Mouse (Mus musculus): Measurements from ENCODE around the gene Cavin2. TPM values are rescaled to one million over a fixed set of nuclear protein-coding genes. Genes with fewer than 3 reads are reported as not detected.
A peak's percentile ranks its signal among the peaks of the same experiment; 100 is the strongest.

Cavin2 gene
- polyA plus RNA-seq, 1 experiment from 2014 or later, result 4.7 TPM

- H3K36me3 ChIP-seq (ENCODE audit: control insufficient read depth, insufficient read depth, low read length), result no peaks in the 10 kb centered on the region
- peak overlapping the region; percentile 41; the same call in 1 of the 2 replicates for H3K9ac ChIP-seq (ENCODE audit: low read length)
- H3K9me3 ChIP-seq (replicated peaks; ENCODE audit: control insufficient read depth, low read length), result no peaks in the 10 kb centered on the region
- no peak overlapping the region for H3K4me3 ChIP-seq (ENCODE audit: low read depth, low read length)
- no peak overlapping the region for H3K4me2 ChIP-seq (ENCODE audit: low read length)
- DNase-seq (ENCODE audit: low spot score) (no peak), ATAC-seq (peak; percentile 73)
- H3K27me3 ChIP-seq (replicated peaks; ENCODE audit: control insufficient read depth, insufficient read depth, low read length), result no peaks in the 10 kb centered on the region
- WGBS, result 32% methylated on average over 6 of the region's 6 CpGs
- peak overlapping the region; percentile 48; the same call in 1 of the 2 replicates for H3K27ac ChIP-seq (ENCODE audit: low read depth, low read length)
- H3K4me1 ChIP-seq (ENCODE audit: control insufficient read depth, insufficient read depth, low read length), result 0 out of 2 replicates have a peak, but pooled peaks cover 4% of the 10 kb centered on the region
Observed at GRCm38 (mm10) chr1:51334289-51334688, 45.4 kb downstream of the Cavin2 start.

GRCm38 (mm10) chr1:51335081-51335480 is 46.2 kb downstream of the Cavin2 start:
- no peak overlapping the region for H3K4me3 ChIP-seq (ENCODE audit: low read depth, low read length)
- DNase-seq (ENCODE audit: low spot score), result no peak
- no peak overlapping the region for H3K4me2 ChIP-seq (ENCODE audit: low read length)
- no peak overlapping the region for H3K9ac ChIP-seq (ENCODE audit: low read length)
- WGBS, result 90% methylated on average over 2 of the region's 2 CpGs
- no peak for ATAC-seq
- H3K4me1 ChIP-seq (ENCODE audit: control insufficient read depth, insufficient read depth, low read length), result 0 out of 2 replicates have a peak, but pooled peaks cover 4% of the 10 kb centered on the region
- no peak overlapping the region for H3K27ac ChIP-seq (ENCODE audit: low read depth, low read length)
- no peaks in the 10 kb centered on the region for H3K36me3 ChIP-seq (ENCODE audit: control insufficient read depth, insufficient read depth, low read length)
- no peaks in the 10 kb centered on the region for H3K27me3 ChIP-seq (replicated peaks; ENCODE audit: control insufficient read depth, insufficient read depth, low read length)
- H3K9me3 ChIP-seq (replicated peaks; ENCODE audit: control insufficient read depth, low read length), result no peaks in the 10 kb centered on the region

- 18% methylated on average over 3 of the region's 3 CpGs for WGBS
- H3K27ac ChIP-seq (ENCODE audit: low read depth, low read length), result no peak overlapping the region
- no peak overlapping the region for H3K4me3 ChIP-seq (ENCODE audit: low read depth, low read length)
- ATAC-seq, result 0 out of 2 replicates have a peak, but pooled peaks have one; percentile 42
- H3K4me2 ChIP-seq (ENCODE audit: low read length), result no peak overlapping the region
- no peaks in the 10 kb centered on the region for H3K9me3 ChIP-seq (replicated peaks; ENCODE audit: control insufficient read depth, low read length)
- peaks cover 4% of the 10 kb centered on the region; the same call in 1 of the 2 replicates for H3K4me1 ChIP-seq (ENCODE audit: control insufficient read depth, insufficient read depth, low read length)
- DNase-seq (ENCODE audit: low spot score), result peak; percentile 56
- H3K9ac ChIP-seq (ENCODE audit: low read length), result no peak overlapping the region
- no peaks in the 10 kb centered on the region for H3K36me3 ChIP-seq (ENCODE audit: control insufficient read depth, insufficient read depth, low read length)
- H3K27me3 ChIP-seq (replicated peaks; ENCODE audit: control insufficient read depth, insufficient read depth, low read length), result no peaks in the 10 kb centered on the region
Observed at GRCm38 (mm10) chr1:51344160-51344559, 55.2 kb downstream of the Cavin2 start.

- Histone ChIP-seq H3K9ac (ENCODE audit: low read length) (no peak overlapping the region), H3K4me1 (ENCODE audit: control insufficient read depth, insufficient read depth, low read length) (peaks cover 4% of the 10 kb centered on the region; the same call in 1 of the 2 replicates), H3K4me3 (ENCODE audit: low read depth, low read length) (no peak overlapping the region), H3K27me3 (replicated peaks; ENCODE audit: control insufficient read depth, insufficient read depth, low read length) (no peaks in the 10 kb centered on the region), H3K36me3 (ENCODE audit: control insufficient read depth, insufficient read depth, low read length) (no peaks in the 10 kb centered on the region), H3K4me2 (ENCODE audit: low read length) (no peak overlapping the region), H3K27ac (ENCODE audit: low read depth, low read length) (no peak overlapping the region), H3K9me3 (replicated peaks; ENCODE audit: control insufficient read depth, low read length) (no peaks in the 10 kb centered on the region)
- ATAC-seq, result no peak
- no peak for DNase-seq (ENCODE audit: low spot score)
- 95% methylated on average over 3 of the region's 3 CpGs for WGBS
Observed at GRCm38 (mm10) chr1:51347596-51347995, 58.7 kb downstream of the Cavin2 start.

GRCm38 (mm10) chr1:51348631-51349030 is 59.7 kb downstream of the Cavin2 start:
- ATAC-seq, result no peak
- Histone ChIP-seq H3K4me2 (ENCODE audit: low read length) (no peak overlapping the region), H3K9me3 (replicated peaks; ENCODE audit: control insufficient read depth, low read length) (no peaks in the 10 kb centered on the region), H3K36me3 (ENCODE audit: control insufficient read depth, insufficient read depth, low read length) (no peaks in the 10 kb centered on the region), H3K27me3 (replicated peaks; ENCODE audit: control insufficient read depth, insufficient read depth, low read length) (no peaks in the 10 kb centered on the region), H3K9ac (ENCODE audit: low read length) (no peak overlapping the region), H3K4me1 (ENCODE audit: control insufficient read depth, insufficient read depth, low read length) (peaks cover 4% of the 10 kb centered on the region; the same call in 1 of the 2 replicates), H3K4me3 (ENCODE audit: low read depth, low read length) (no peak overlapping the region), H3K27ac (ENCODE audit: low read depth, low read length) (no peak overlapping the region)
- 73% methylated on average over 7 of the region's 7 CpGs for WGBS
- no peak for DNase-seq (ENCODE audit: low spot score)

- ATAC-seq (peak; percentile 57; the same call in 1 of the 2 replicates), DNase-seq (ENCODE audit: low spot score) (peak; percentile 30)
- WGBS, result 32% methylated on average over 7 of the region's 7 CpGs
- no peaks in the 10 kb centered on the region for H3K27me3 ChIP-seq (replicated peaks; ENCODE audit: control insufficient read depth, insufficient read depth, low read length)
- no peak overlapping the region; the same call in 1 of the 2 replicates for H3K27ac ChIP-seq (ENCODE audit: low read depth, low read length)
- H3K36me3 ChIP-seq (ENCODE audit: control insufficient read depth, insufficient read depth, low read length), result no peaks in the 10 kb centered on the region
- no peaks in the 10 kb centered on the region for H3K9me3 ChIP-seq (replicated peaks; ENCODE audit: control insufficient read depth, low read length)
- H3K4me3 ChIP-seq (ENCODE audit: low read depth, low read length), result no peak overlapping the region
- H3K9ac ChIP-seq (ENCODE audit: low read length), result no peak overlapping the region
- no peak overlapping the region for H3K4me2 ChIP-seq (ENCODE audit: low read length)
- H3K4me1 ChIP-seq (ENCODE audit: control insufficient read depth, insufficient read depth, low read length), result no peaks in the 10 kb centered on the region; the same call in 1 of the 2 replicates
Observed at GRCm38 (mm10) chr1:51349291-51349967, 60.5 kb downstream of the Cavin2 start.

Other genes starting within 250 kb of the Cavin2 start
- gene Nabp1, start 189.3 kb downstream of the Cavin2 start, polyA plus RNA-seq (2014; fragmentation: Nextera tagmentation; extraction: Ambion mirVana), result 7.9 and 8.7 TPM in 2 replicates

Data from forebrain, embryonic 14.5 days (tissue).